19 mouse cellular contexts compared by ENCODE assay signal in genomic region chr2:164108501-164108900, GRCm38 (mm10). TPM values are rescaled to one million over a fixed set of nuclear protein-coding genes. Genes with fewer than 3 reads are reported as not detected.
DNase-seq lines count a peak whose midpoint lies in the region; ATAC-seq and TF ChIP-seq lines count a peak whose summit lies in the region.
"Had no signal": no experiment of that assay in that cellular context is flagged by ENCODE, and none has a peak within 500 bp of the region (broad histone marks: within the 10 kb centered on the region; RNA-seq: fewer than 3 reads in every experiment).

No protein-coding gene starts in this region.

- DNase-seq in heart, adult 11 months: peak; percentile 77
- no peak for DNase-seq in heart, postnatal 36 days
- DNase-seq in thymus, postnatal 10 days (ENCODE audit: low spot score in 2 of 2): no peak
- DNase-seq in hindbrain, postnatal 0 days (ENCODE audit: low spot score): no peak
- DNase-seq: adrenal gland, adult 2 months; cerebellum, adult 11-12 months; cerebellum, postnatal 36 days; lung, adult 2 months; spleen, adult 18-20 months had no signal

- no peaks in the 10 kb centered on the region for H3K27me3 ChIP-seq in neural tube, embryonic 13.5 days
- no peaks in the 10 kb centered on the region for H3K27me3 ChIP-seq in neural tube, embryonic 15.5 days (replicated peaks)
- no peaks in the 10 kb centered on the region for H3K27me3 ChIP-seq in hindbrain, postnatal 0 days (ENCODE audit: insufficient read depth, low read length)
- H3K27me3 ChIP-seq: intestine, embryonic 15.5 days; midbrain, embryonic 15.5 days; stomach, embryonic 15.5 days had no signal

- H3K9me3 ChIP-seq in neural tube, embryonic 13.5 days: no peaks in the 10 kb centered on the region
- no peaks in the 10 kb centered on the region for H3K9me3 ChIP-seq in neural tube, embryonic 15.5 days (replicated peaks)
- no peaks in the 10 kb centered on the region for H3K9me3 ChIP-seq in hindbrain, postnatal 0 days (ENCODE audit: low read length)
- H3K9me3 ChIP-seq: intestine, embryonic 15.5 days; midbrain, embryonic 15.5 days; stomach, embryonic 15.5 days had no signal

- peaks cover 20% of the 10 kb centered on the region; the same call in 1 of the 2 replicates for H3K36me3 ChIP-seq in neural tube, embryonic 13.5 days
- H3K36me3 ChIP-seq in neural tube, embryonic 15.5 days: 0 out of 2 replicates have a peak, but pooled peaks cover 6% of the 10 kb centered on the region
- H3K36me3 ChIP-seq in hindbrain, postnatal 0 days (ENCODE audit: insufficient read depth, low read length): peaks cover 5% of the 10 kb centered on the region; the same call in 1 of the 2 replicates
- H3K36me3 ChIP-seq: intestine, embryonic 15.5 days had no signal

- TF ChIP-seq CTCF in embryonic fibroblast, embryonic 13.5 days (IDR thresholded peaks at IDR 0.05; ENCODE audit: borderline replicate concordance, insufficient read depth, low read length): no peak
- TF ChIP-seq CTCF in hindbrain, postnatal 0 days (IDR thresholded peaks at IDR 0.05; ENCODE audit: low read depth): no peak

- TF ChIP-seq POLR2A in embryonic fibroblast, embryonic 13.5 days (IDR thresholded peaks at IDR 0.05; ENCODE audit: low read depth, low read length): no peak

- H3K4me1 ChIP-seq in neural tube, embryonic 13.5 days (replicated peaks): peaks cover 30% of the 10 kb centered on the region
- 0 out of 2 replicates have a peak, but pooled peaks cover 5% of the 10 kb centered on the region for H3K4me1 ChIP-seq in neural tube, embryonic 15.5 days
- peaks cover 7% of the 10 kb centered on the region for H3K4me1 ChIP-seq in embryonic fibroblast, embryonic 13.5 days (ENCODE audit: control insufficient read depth, insufficient read depth, low read length)
- H3K4me1 ChIP-seq in hindbrain, postnatal 0 days (ENCODE audit: insufficient read depth, low read length): no peaks in the 10 kb centered on the region
- H3K4me1 ChIP-seq: stomach, embryonic 15.5 days had no signal

- H3K27ac ChIP-seq in neural tube, embryonic 13.5 days (replicated peaks): 0 out of 2 replicates have a peak overlapping the region, but pooled peaks have one; percentile 13
- no peak overlapping the region for H3K27ac ChIP-seq in neural tube, embryonic 15.5 days (replicated peaks)
- peak overlapping the region; percentile 80 for H3K27ac ChIP-seq in embryonic fibroblast, embryonic 13.5 days (ENCODE audit: insufficient read depth, low read length)
- no peak overlapping the region for H3K27ac ChIP-seq in hindbrain, postnatal 0 days
- H3K27ac ChIP-seq: intestine, embryonic 15.5 days; macrophage; midbrain, embryonic 15.5 days; stomach, embryonic 15.5 days had no signal

- H3K4me3 ChIP-seq in neural tube, embryonic 13.5 days: no peak overlapping the region
- H3K4me3 ChIP-seq in neural tube, embryonic 15.5 days (replicated peaks): no peak overlapping the region
- H3K4me3 ChIP-seq in embryonic fibroblast, embryonic 13.5 days (ENCODE audit: insufficient read depth, low read length): no peak overlapping the region
- no peak overlapping the region for H3K4me3 ChIP-seq in hindbrain, postnatal 0 days (ENCODE audit: low read length)
- H3K4me3 ChIP-seq: intestine, embryonic 15.5 days; midbrain, embryonic 15.5 days; stomach, embryonic 15.5 days had no signal

- no peak overlapping the region for H3K9ac ChIP-seq in neural tube, embryonic 13.5 days
- no peak overlapping the region for H3K9ac ChIP-seq in neural tube, embryonic 15.5 days (replicated peaks)
- H3K9ac ChIP-seq in hindbrain, postnatal 0 days (replicated peaks; ENCODE audit: low read length): no peak overlapping the region
- H3K9ac ChIP-seq: intestine, embryonic 15.5 days; midbrain, embryonic 15.5 days; stomach, embryonic 15.5 days had no signal

- WGBS in neural tube, embryonic 13.5 days: 33% methylated on average over 4 of the region's 4 CpGs
- WGBS in neural tube, embryonic 15.5 days: 28% methylated on average over 4 of the region's 4 CpGs
- WGBS in hindbrain, postnatal 0 days: 62% methylated on average over 4 of the region's 4 CpGs

- intact Hi-C loops in heart, postnatal 36 days (cut with DNase I): no loop called here

- ATAC-seq in neural tube, embryonic 13.5 days (ENCODE audit: low read depth): no peak
- ATAC-seq in neural tube, embryonic 15.5 days (ENCODE audit: low FRiP score): no peak
- no peak for ATAC-seq in hindbrain, postnatal 0 days
- ATAC-seq: forebrain, embryonic 14.5 days; midbrain, embryonic 15.5 days had no signal

- H3K4me2 ChIP-seq in neural tube, embryonic 13.5 days: no peak overlapping the region
- no peak overlapping the region for H3K4me2 ChIP-seq in neural tube, embryonic 15.5 days
- no peak overlapping the region for H3K4me2 ChIP-seq in hindbrain, postnatal 0 days (ENCODE audit: low read depth, low read length)
- H3K4me2 ChIP-seq: heart, embryonic 11.5 days; intestine, embryonic 15.5 days; liver, embryonic 11.5 days; midbrain, embryonic 15.5 days; stomach, embryonic 15.5 days had no signal

RNA-seq across cellular contexts. Expression of gene Tomm34, which starts 37.5 kb away (rescaled TPM):
- 10 to 100 TPM; 17.6 to 21.0 TPM for total RNA-seq in heart, postnatal 36 days (2021)
- polyA plus RNA-seq in neural tube, embryonic 13.5 days (2015; fragmentation: Nextera tagmentation; extraction: Ambion mirVana): 45.3 and 48.0 TPM in 2 replicates
- polyA plus RNA-seq in neural tube, embryonic 15.5 days (2015; fragmentation: Nextera tagmentation; extraction: Ambion mirVana): 49.5 and 53.9 TPM in 2 replicates
- 37.2 and 38.8 TPM in 2 replicates for polyA plus RNA-seq in embryonic fibroblast, embryonic 13.5 days (2011; ENCODE audit: insufficient read length, low read depth, missing spikeins)
- total RNA-seq in hindbrain, postnatal 0 days (2014; rRNA removed): 38.9 and 45.8 TPM in 2 replicates
- 45.8 and 46.5 TPM in 2 replicates for polyA plus RNA-seq in hindbrain, postnatal 0 days (2015; fragmentation: Nextera tagmentation; extraction: Ambion mirVana)

RNA-seq across cellular contexts. Expression of gene Stk4, which starts 38.4 kb away (rescaled TPM):
- total RNA-seq in heart, postnatal 36 days (2021): 10 to 100 TPM; 17.0 to 20.4 TPM
- 19.4 and 21.2 TPM in 2 replicates for polyA plus RNA-seq in neural tube, embryonic 13.5 days (2015; fragmentation: Nextera tagmentation; extraction: Ambion mirVana)
- polyA plus RNA-seq in neural tube, embryonic 15.5 days (2015; fragmentation: Nextera tagmentation; extraction: Ambion mirVana): 15.4 and 19.0 TPM in 2 replicates
- polyA plus RNA-seq in embryonic fibroblast, embryonic 13.5 days (2011; ENCODE audit: insufficient read length, low read depth, missing spikeins): 23.1 and 24.0 TPM in 2 replicates
- total RNA-seq in hindbrain, postnatal 0 days (2014; rRNA removed): 19.7 and 23.9 TPM in 2 replicates
- 13.1 and 13.2 TPM in 2 replicates for polyA plus RNA-seq in hindbrain, postnatal 0 days (2015; fragmentation: Nextera tagmentation; extraction: Ambion mirVana)

Comparison
In these comparisons a context has a peak if more than half of its experiments do, and no peak if none do; other contexts are left out.
1. H3K27ac ChIP-seq: peak in neural tube, embryonic 13.5 days (single experiment) and embryonic fibroblast, embryonic 13.5 days (single experiment); none in neural tube, embryonic 15.5 days (single experiment) and hindbrain, postnatal 0 days (single experiment).